Mouse (Mus musculus) brain, embryonic 18.5 days (tissue): ENCODE results near the gene Itgae.

Source experiments
- DNase-seq: peaks from one replicate; pipeline ENCODE4 v3.0.0-alpha.2; 2012; ENCODE audit warnings: low read depth, low spot score

The Itgae gene

DNA sequence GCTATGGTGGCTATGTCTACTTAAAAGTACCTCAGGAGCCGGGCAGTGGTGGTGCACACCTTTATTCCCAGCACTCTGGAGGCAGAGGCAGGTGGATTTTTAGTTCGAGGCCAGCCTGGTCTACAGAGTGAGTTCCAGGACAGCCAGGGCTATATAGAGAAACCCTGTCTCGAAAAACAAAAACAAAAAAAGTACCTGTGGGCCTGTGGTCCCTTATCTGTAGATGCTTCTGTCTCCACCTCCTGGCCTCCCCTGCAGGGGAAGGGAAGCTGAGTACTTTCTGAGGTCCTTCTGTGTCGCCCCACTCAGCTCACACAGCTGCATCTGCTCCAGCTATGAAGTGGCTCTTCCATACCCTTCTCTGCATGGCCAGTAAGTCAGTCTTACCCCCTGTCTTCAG lies at the start of gene Itgae:
Gene Itgae (plus strand): TSS at position 301 of the 400 bp plus-strand sequence.
- no peak for DNase-seq

DNA sequence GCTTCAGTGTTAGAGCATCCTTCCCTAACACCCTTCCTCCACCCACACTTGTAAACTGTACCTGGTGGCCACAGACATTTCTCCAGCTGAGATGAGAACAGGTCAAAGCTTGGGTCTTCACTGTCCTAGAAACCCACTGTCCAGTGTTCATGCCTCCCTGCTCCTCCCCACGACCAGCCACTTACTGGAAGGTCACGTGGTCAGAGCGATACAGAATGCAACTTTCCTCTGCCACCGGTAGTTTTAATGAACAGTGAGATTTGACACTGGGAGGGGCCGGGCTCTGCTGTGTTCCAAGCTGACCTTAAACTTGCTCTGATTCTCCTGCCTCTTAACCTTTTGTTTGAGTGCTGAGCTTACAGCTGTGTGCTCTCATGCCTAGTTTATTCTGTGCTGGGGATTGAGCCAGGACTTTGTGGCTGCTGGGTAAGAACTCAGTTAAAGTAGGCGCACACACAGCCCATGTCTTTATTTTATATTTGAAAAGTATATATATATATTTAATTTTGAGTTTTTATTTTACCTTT lies 46.1 kb upstream of the Itgae start:
- DNase-seq = no peak

DNA sequence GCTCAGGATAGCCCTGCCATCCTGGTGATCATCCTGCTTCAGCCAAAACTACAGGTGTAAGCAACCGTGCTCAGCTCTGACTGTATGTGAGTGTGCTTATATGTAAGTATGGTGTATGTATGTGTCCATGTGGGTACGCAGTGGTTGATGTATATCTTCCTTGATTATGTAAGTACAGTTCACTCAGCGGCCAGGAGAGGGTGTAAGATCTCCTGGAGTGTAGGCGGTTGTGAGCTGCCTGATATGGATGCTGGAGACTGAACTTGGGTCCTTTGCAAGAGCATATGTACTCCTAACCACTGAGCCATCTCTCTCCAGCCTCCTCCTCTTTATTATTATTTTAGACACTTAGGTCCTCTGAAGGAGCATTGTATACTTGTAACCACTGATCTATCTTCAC lies 45.6 kb upstream of the Itgae start:
- DNase-seq = no peak

DNA sequence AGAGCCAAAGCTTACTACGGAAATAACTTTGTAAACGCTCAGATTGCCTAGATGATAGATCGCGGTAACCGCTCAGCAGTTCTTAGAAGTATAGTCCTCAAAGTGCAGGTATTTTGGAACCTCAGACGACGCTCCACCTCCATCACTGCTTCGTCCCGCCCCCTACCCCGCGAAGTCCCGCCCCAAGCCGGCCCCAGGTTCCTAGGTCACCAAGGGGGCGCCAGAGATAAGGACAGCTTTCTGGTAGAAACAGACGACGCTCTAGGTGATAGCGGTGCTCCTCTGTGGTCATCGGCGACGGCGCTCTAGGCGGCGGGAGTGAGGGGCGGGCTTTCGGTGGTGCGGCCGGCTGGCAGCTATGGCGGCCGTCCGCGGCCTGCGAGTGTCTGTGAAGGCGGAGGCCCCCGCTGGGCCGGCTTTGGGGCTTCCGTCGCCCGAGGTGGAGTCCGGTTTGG lies 42.8 kb upstream of the Itgae start, which contains the start of gene Ncbp3:
Gene Ncbp3 (plus strand): TSS at position 242 of the 455 bp plus-strand sequence.
- DNase-seq = peak; percentile 89

DNA sequence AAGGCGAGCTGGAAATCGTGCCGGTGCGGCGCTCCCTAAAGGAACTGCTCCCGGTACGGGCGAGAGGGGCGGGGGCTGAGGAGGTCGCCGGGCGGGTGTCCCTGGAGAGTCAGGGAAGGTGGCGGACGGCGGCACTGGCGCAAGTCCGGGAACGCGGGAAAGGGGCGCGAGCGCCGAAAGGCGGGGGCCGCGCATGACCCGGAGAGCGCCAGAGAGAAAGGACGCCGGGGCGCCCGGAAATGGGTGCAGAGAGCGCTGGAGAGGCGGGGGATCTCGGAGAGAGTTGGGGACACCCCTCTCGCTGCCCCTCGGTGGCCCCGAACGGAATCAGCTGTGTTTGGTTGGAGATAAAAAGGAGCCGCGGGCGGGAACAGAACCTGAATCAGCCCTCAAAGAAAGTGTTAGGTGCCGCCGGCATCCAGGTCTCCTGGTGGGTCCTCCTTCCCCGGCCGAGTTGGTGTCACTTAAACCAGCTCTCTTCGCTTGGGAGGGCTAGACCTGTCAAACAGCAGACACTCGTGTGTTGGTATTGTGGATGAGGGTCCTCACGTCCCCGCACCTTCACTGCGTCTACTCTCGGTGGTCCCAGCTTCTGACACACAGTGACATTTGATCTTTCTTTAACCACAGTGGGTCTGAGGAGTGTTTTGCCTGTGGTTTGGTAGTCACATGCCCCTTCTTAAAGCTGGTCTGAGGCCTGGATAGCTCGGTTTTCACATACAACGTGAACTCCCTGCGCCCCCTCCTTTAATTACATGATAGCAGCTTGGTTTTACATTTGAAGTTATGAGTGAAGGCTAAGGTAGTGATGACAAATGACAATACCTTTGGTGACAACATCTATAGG lies 42.1 kb upstream of the Itgae start:
- no peak for DNase-seq

DNA sequence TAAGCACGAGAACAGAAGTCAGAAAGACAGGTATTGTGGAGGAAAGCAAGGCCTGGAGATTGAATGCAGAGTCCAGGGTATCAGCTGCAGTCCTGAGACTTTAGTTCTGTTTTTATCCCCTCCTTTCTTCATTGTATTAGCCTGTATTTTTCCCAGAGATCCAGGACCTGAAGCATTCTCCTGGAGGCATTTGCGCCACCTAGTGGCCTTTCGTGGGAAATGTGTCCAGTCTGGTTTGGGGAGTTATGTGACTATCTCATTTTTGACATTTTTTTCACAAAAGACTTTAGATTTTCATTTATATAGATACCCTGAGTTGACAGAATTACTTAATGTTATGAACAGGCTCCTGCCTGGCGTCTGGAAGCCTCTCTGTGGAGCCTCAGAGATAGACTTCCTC lies 41.0 kb upstream of the Itgae start:
- DNase-seq = no peak

DNA sequence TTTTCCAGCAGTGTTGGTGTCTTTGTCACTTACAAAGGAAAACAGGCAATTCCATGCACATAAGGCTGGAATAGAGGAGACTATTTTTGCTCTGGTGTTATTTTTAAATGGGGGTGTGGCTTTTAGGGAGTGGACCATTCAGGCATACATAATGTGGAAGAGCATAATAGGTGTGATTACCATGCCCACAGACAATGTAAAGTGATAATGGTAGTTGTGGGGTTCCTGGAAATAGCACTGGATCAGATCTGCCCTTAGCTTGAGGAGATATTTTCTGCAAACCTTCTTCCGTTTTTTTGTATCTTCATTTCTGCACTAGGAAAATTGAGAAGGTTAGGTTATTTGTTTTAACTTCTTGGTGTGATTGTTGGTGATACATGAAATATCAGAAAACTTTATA lies 37.6 kb upstream of the Itgae start:
- no peak for DNase-seq

DNA sequence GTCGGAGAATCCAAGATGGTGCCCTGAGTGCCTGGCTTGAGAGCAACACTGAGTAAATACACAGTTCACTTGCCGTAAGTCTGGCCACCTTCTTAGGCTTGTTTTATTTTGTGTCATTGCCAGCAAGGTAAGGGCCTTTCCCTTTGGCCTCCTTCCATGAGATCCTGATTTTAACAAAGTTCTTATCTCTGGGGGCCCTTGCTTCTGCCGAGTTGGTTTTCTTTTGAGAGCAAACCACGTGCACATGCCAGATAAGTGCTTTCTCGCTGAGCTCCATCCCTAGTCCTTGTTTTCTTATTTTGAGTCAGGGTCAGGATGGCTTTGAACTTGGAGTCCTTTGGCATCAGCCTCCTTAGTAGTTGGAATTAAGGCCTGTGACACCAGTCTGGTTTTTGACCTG lies 32.7 kb upstream of the Itgae start:
- no peak for DNase-seq

DNA sequence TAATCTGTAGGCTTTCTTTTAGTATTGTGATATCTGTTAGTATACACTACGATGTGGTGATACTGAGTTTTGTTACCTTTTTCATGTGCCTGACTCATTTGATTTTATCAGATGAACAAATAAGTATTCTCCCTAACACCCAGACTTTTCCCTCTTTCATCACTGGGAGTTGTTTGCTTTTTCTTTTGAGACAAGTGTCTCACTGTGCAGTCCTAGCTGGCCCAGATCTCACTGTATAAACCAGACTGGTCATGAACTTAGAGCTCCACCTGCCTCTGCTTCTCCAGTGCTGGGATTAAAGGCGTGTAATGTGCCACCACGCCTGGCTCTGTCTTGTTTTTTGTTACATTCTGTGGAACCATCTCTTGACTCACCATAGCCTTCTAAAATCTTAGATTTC lies 30.8 kb upstream of the Itgae start:
- no peak for DNase-seq

DNA sequence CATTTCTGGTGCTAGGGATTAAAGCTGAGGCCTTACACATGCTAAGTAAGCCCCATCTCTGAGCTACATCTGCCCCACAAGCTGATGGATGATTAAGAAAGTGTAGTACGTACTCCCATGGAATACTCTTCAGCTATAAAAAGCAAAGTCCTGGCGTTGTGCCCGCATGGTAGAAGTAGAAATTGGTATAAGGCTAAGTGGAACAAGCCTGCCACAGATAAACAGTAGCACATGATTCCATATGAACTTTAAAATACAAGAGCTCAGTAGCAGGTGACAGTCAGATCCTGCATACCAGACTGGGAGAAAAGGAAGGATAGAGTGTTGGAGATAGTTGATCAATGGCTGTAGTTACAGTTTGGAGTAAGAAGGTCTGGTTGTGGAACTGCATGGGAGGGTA lies 29.0 kb upstream of the Itgae start:
- no peak for DNase-seq

DNA sequence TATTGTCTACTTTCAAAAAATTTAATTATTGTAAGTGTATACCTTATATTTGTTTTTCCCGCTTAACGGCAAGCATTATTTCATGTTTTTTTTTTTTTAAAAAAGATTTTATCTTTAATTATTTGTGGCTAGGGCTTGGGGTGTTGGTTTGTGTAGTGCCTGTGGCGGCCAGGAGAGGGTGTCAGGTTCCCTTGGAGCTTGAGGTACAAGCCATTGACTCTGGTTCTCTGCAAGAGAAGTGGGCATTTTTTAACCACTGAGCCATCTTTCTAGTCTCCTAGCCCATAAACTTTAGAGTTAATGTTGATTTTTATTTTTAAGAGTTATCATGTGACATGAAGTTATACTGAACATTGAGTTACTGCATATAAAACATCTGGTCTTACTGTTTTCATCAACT lies 18.5 kb upstream of the Itgae start:
- no peak for DNase-seq

DNA sequence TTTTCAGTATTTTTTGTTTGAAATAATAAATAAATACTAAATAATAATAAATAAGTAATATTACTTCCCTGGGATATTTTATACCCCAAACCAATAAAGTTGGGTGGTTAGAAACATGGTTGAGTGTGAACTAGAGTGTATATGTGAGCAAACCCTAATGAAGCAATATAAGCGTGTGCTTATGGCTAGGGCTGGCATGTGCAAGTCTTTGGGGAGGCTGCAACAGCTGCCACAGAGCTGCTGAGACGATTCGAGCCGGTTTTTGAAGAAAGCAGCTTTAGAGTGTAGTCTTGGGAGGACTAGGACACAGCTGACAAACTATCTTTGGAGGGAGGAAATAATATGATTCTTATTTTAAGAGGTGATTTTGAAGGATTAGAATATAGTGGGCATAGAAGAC lies 14.1 kb upstream of the Itgae start:
- no peak for DNase-seq

DNA sequence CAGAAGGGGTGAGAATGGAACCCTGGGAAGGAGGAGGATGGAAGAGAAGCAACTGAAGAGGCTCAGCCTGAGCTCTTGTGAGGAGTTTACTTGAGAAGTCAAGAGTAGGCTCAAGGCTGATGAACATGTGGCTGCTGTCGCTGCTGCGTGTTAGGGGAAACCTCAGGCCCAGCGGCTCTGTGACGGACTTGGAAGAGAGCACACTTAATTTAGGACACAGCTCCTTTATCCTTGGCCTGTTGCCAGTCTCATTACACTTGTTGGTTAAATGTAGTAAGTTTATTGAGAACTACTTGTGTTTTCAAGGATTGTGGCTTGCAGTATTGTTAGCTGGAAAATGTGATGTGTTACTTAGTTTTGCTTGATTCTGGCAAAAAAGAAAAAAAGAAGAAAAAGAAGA lies 13.7 kb upstream of the Itgae start:
- DNase-seq = no peak

DNA sequence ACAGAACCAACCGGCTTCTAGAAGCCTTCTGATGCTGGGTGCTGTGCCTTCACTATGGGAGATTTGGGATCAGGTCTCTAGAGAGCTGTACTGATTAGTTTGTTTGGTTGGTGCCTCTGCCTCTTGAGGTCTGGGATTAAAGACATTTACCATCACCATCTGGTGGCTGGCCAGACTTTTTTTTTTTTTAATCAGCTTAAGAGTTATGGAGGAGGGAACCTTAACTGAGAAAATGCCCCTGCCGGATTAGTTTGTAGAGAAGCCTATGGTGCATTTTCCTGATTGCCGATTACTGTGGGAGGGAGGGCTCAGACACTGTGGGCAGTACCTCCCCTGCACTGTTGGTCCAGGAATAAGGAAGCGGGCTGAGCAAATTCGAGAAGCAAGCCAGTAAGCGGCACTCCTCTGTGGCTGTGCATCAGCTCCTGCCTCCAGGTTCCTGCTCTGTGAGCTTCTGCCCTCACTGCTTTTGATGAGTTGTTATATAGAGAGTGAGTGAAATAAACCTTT lies 13.1 kb upstream of the Itgae start:
- DNase-seq = no peak

DNA sequence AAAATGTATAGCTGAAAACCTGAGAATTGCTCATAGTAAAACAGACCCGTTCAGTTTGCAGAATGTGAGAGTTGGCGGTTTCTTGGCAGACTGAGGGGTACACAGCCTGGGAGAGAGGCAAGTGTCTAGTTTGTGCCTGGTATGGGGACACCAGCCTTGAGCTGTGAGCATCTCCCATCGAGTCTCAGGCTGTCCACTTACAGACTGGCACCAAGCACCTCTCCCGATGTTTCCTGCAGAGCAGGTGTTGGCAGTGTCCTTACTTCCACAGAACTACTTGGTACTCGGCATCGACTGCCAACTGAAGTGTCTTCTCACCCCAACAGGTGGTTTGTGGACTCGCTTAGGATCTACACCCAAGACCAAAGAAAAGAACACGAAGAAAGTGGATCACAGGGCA lies 11.8 kb upstream of the Itgae start:
- no peak for DNase-seq

DNA sequence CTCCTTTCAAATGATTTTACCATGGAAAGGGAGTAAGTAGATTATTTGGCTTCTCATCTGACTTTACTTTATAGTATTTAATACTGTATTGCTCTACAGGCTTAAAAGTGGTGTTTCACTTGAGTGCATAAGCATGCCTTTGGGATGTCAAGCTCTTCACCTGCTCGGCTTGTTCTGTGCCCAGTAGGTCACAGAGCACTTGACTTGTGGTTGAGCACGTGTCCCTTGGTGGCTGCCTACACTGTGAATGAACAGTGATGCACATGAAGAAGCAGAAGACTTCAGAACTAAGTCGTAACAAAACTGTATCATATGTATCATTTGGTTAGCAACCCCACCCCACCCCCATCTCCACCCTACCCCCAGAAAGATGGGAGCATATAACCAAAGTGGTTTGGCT lies 10.1 kb upstream of the Itgae start:
- no peak for DNase-seq

DNA sequence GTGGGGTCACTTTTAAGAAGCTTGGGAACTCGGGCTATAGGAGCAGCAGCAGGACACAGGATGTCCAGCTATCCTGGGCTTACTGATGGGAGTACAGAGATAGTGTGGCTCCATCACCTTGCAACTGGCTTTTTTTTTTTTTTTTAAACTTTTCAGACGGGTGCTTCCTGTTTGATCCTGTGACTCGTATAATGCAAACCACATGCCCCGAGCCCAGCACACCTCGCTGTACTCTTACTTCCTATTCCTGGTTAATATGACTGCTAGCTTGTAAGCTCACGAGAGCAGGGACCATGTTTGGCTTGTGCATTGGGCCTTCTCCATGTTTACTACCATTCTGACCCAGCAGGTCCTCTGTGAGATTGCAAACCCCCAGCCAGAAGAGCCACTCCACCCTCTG lies 6.1 kb upstream of the Itgae start:
- no peak for DNase-seq

DNA sequence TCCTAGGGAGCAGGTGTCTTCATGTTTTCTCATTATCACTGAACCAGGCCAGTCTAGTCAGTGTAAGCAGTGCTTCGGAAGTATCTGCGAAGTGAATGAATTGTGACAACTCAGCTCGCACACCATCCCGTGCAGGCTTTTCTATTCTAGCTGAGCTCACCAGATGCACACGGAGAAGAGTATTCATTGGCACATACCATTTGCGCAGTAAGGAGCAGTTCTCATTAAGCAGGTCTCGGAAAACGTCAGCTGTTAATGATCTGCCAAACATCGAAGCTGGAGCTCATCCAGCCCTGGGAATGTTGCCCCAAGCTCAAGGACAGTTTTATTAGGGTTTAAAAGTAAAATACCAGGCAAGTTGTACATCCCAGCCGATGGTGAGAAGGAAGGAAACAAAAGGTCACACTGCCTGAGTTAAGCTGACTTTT lies 5.6 kb upstream of the Itgae start:
- no peak for DNase-seq

DNA sequence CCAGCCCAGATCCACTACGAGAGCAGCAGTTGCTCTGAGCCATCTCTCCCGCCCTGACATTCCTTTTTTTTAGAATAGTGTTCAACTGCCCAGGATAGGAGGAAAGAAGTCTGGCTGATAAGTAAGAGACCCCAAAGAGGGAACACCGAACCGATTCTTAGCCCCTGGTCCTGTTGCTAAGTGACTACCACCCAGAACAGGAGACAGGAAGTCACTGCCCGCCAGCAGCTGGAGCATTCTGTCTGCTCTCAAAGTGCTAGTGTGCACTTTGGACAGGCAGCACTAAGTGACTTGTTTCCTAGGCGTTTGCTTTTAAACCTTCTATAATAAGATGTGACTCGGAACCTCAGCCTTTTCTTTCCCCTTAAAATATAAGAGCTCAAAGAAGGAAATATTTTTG lies 5.0 kb upstream of the Itgae start:
- no peak for DNase-seq

DNA sequence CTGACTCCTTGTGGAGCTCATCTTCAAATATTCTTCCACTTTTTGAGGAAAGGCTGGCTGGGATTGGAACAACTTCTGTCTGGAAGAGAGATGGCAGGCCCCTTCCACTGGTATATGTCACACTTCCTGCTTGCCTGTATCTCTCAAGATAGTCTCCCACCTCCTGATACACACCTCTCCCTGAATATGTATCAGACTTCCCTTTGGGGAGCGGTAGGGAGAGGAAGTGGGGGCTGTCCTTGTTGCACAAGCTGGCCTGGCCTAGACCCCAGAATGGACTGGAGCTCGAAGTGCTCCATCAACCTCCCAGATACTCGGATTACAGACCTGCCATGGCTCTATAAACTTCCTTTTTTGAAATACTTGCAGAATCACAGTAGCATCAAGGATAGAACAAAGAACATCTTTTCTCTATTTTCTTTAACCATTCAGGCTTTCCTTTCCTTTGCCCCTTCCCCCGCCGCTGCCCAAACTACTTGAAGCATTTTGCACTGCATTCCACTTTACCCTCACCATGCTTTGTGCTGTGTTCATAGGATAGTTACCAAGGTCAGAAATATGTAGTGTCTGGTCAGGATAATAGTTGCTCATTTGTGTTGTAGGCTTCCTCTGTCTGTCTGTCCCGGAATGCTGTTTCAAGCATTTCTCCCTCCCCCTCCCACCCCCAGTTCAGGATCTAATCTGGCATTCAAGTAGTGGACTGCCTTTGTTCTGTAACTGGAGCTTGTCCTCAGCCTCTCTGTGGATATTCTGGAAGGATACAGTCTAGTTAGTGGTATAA lies 2.5 kb upstream of the Itgae start:
- DNase-seq = no peak

DNA sequence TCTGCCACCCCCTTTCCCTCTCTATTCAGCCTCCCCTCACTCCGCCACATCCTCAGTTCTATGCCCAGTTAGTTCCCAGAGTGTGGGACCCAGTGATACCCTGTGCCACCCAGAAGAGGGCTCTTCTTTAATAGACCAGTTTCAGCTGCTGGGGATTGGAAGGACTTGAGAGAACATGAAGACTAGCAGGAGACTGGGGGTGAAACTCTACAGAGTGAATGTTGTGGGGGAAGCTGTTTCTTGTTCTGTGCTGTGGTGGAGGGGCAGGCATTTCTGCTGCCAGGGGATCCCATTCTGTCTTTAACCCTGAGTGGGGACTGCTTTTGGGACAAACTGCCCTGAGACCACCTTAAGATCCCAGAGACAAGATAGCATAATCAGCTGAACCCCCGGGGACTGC lies 443 bp downstream of the Itgae start:
- DNase-seq = no peak

DNA sequence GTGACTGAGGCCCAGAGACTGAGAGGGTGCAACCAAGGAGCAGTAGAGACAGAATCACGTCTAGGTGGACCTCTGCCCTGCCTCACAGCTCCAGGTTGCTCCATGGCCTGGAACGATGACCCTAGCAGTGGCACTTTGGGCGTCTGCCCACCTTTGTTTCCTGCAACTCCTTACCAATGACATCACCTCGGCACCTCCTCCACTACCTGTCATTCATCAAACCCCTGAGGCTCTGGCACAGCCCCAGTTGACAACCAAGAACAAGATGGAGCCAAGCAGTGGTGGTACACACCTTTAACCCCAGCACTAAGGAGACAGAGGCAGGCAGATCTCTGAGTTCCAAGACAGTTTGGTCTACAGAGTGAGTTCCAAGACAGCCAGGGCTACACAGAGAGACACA lies 1.7 kb downstream of the Itgae start:
- no peak for DNase-seq
